Mouse (Mus musculus) E14TG2a.4 (cell line): ENCODE data around the gene Gm5767.

Experiments used
- CTCF ChIP-seq: conservative IDR thresholded peaks from 2 replicates; pipeline ENCODE4 v1.5.1; 2014; ENCODE audit warnings: low read length
- NANOG ChIP-seq: IDR thresholded peaks from 2 replicates; pipeline ENCODE4 v1.6.1; 2014; ENCODE audit warnings: borderline replicate concordance, low read length, mixed read lengths

DNA sequence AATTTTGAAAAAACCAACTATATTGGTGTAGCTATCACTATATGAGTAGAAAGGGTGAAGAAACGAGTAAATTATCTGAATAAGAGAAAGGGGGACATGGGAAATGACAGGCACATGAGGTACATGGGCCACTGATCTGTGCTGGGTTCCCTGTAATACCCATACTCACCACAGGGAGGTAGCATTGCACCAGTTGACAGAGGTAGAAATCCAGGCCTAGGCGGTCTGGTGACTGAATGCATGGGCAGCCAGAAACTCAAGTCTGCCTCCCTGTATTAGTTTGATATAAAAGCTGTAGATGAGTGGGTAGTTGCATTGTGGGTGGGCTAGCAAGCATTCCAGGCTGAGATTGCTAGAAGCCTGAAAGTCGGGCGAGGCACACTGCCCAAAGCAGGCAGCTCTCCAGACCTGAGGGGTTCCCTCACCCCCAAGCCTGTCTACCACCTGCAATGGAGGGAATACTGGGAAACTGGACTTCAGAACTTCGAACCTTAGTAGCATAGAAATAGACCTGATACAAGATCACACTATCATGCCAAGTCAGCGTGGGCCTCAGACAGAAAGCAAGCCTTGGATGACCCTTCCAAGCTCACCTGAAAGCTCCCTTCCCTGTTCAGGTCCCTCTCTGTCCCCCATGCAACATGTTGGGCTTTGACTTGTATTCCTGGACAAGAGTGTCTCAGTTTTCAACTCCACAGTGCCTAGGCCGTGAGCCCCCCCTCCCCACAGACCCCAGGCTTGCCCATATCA, 5.7 kb downstream of the Gm5767 start:
- TF ChIP-seq CTCF (peak; percentile 89), NANOG (no peak)
